Mouse (Mus musculus): Measurements from ENCODE around the gene Add2.

- TF ChIP-seq CTCF (IDR thresholded peaks at IDR 0.05; ENCODE audit: extremely low read depth, insufficient read depth, low read length) (no peak), POLR2A (IDR thresholded peaks at IDR 0.05; ENCODE audit: extremely low read depth, insufficient read depth, low read length) (no peak)
Measured at GRCm38 (mm10) chr6:86067145-86067544, 38.7 kb downstream of the Add2 start.

Measured in cortical plate, adult 2 months (tissue).